In the genomic region with DNA sequence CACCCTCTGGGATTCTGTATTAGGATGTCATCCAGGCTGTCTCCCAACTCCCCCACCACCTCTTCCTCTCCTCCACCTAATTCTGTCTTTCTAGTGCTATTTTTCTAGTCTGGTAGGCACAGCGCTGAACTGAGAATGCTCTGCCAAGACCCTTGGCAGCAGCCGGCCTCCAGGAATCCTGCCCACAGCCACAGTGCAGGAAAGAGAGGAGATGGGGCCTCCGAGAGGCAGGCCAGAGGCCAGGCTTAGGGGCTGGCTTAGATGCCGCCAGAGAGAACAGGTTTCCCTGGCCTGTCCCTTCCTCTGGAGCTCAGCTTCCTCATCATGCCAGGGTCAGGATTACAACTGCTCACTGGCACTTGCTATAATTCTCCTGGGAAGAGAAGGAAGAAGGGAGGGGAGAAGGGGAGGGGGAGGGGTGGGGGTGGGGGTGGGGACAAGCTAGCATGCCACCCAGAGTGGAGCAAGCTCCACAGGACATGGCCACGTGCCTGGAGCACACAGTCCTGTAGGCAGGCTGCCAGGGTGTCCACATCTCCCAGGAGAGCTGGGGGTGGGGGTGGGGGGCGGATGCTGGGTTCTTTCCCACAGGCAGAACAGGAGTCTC, we compare ENCODE assay signal across 8 mouse cellular contexts. TPM values are rescaled to one million over a fixed set of nuclear protein-coding genes. Genes with fewer than 3 reads are reported as not detected.
DNase-seq lines count a peak whose midpoint lies in the region; ATAC-seq and TF ChIP-seq lines count a peak whose summit lies in the region.

No protein-coding gene starts in this region.

- peak; percentile 12 to 37; a peak in 1 of 4 replicates for ATAC-seq in hematopoietic stem cell, adult 5-6 weeks (replicated peaks in 1 of 2; ENCODE audit: insufficient read depth in 1 of 2, low FRiP score in 2 of 2, low TSS enrichment in 1 of 2, low read depth in 1 of 2, poor library complexity in 2 of 2, severe bottlenecking in 2 of 2)
- ATAC-seq in lung, embryonic 14.5 days (ENCODE audit: insufficient read depth), result peak; percentile 89

- TF ChIP-seq CTCF in layer of hippocampus, adult 2 months (conservative IDR thresholded peaks at IDR 0.05), result no peak
- no peak for TF ChIP-seq CTCF in lung, embryonic 14.5 days (IDR thresholded peaks at IDR 0.05; ENCODE audit: low read depth)
- TF ChIP-seq CTCF in small intestine, adult 2 months (IDR thresholded peaks at IDR 0.05; ENCODE audit: extremely low read depth, insufficient read length, insufficient replicate concordance, low read depth, low read length), result no peak

- 5% methylated on average over 6 of the region's 6 CpGs for WGBS in lung, embryonic 14.5 days
- 38% methylated on average over 6 of the region's 6 CpGs for WGBS in small intestine, adult 2 months

- peak; percentile 23 for DNase-seq in 3134 (ENCODE audit: extremely low read depth, insufficient read length, low spot score)
- peak; percentile 87 to 91 for DNase-seq in cerebellum, adult 18-20 months
- DNase-seq in frontal cortex, postnatal 36 days (ENCODE audit: low spot score in 2 of 2), result peak; percentile 63 to 74
- peak; percentile 73 to 78 for DNase-seq in layer of hippocampus, adult 2 months (ENCODE audit: low spot score in 2 of 2)
- DNase-seq in lung, embryonic 14.5 days, result peak; percentile 82
- no peak for DNase-seq in spleen, postnatal 4 days (ENCODE audit: low spot score in 2 of 2)

- no peaks in the 10 kb centered on the region for H3K36me3 ChIP-seq in lung, embryonic 14.5 days (ENCODE audit: insufficient read depth)
- H3K36me3 ChIP-seq in small intestine, adult 2 months (ENCODE audit: control insufficient read depth, insufficient read depth, low read length), result no peaks in the 10 kb centered on the region

- TF ChIP-seq POLR2A in small intestine, adult 2 months (IDR thresholded peaks at IDR 0.05; ENCODE audit: low read depth, low read length), result no peak

- H3K27me3 ChIP-seq in lung, embryonic 14.5 days (ENCODE audit: insufficient read depth, low read length), result no peaks in the 10 kb centered on the region
- H3K27me3 ChIP-seq in small intestine, adult 2 months (ENCODE audit: control insufficient read depth, insufficient read depth, low read length), result no peaks in the 10 kb centered on the region

- no peaks in the 10 kb centered on the region for H3K9me3 ChIP-seq in lung, embryonic 14.5 days (ENCODE audit: low read depth, low read length)

- 0 out of 2 replicates have a peak overlapping the region, but pooled peaks have one; percentile 32 for H3K9ac ChIP-seq in lung, embryonic 14.5 days

- H3K4me2 ChIP-seq in lung, embryonic 14.5 days, result peak overlapping the region; percentile 44

- peak overlapping the region; percentile 84 for H3K27ac ChIP-seq in layer of hippocampus, adult 2 months
- H3K27ac ChIP-seq in lung, embryonic 14.5 days (ENCODE audit: low read depth), result peak overlapping the region; percentile 68; the same call in 1 of the 2 replicates
- peak overlapping the region; percentile 43; the same call in 1 of the 2 replicates for H3K27ac ChIP-seq in small intestine, adult 2 months (ENCODE audit: insufficient read depth, low read depth, low read length)

- peak overlapping the region; percentile 21; the same call in 1 of the 2 replicates for H3K4me3 ChIP-seq in layer of hippocampus, adult 2 months
- H3K4me3 ChIP-seq in lung, embryonic 14.5 days (ENCODE audit: low read depth, low read length), result no peak overlapping the region
- no peak overlapping the region for H3K4me3 ChIP-seq in small intestine, adult 2 months (ENCODE audit: low read depth, low read length)

- H3K4me1 ChIP-seq in lung, embryonic 14.5 days (ENCODE audit: insufficient read depth), result peaks cover 13% of the 10 kb centered on the region
- peaks cover 2% of the 10 kb centered on the region; the same call in 1 of the 2 replicates for H3K4me1 ChIP-seq in small intestine, adult 2 months (ENCODE audit: control insufficient read depth, insufficient read depth, insufficient read length, low read length)

RNA-seq across cellular contexts. Expression of gene Hlf, which starts 8.6 kb away (rescaled TPM):
- 100 and 160 TPM in 2 replicates for total RNA-seq in hematopoietic stem cell, adult 5-6 weeks (2017)
- total RNA-seq in layer of hippocampus, adult 2 months (2021), result 10 to 100 TPM; 87.7 to 88.2 TPM
- polyA plus RNA-seq in lung, embryonic 14.5 days (2014; fragmentation: Nextera tagmentation; extraction: Ambion mirVana), result 3.6 and 4.4 TPM in 2 replicates
- polyA plus RNA-seq in small intestine, adult 2 months (2012; rRNA removed), result 0.41 and 1.8 TPM in 2 replicates

Comparison
In these comparisons a context has a peak if more than half of its experiments do, and no peak if none do; other contexts are left out.
1. DNase-seq: peak in 3134 (single experiment), cerebellum, adult 18-20 months (2 of 2), frontal cortex, postnatal 36 days (2 of 2), layer of hippocampus, adult 2 months (2 of 2) and lung, embryonic 14.5 days (single experiment); none in spleen, postnatal 4 days (0 of 2).
2. Peak in every context shown above with its lines, with median percentiles within 50 percentile points of each other: H3K27ac ChIP-seq.